Mouse (Mus musculus) erythroblast, adult 5-6 weeks (primary cell): Measurements from ENCODE around the gene Cep128. TPM values are rescaled to one million over a fixed set of nuclear protein-coding genes. Genes with fewer than 3 reads are reported as not detected.
"Not testable (repeated sequence)": the region's sequence is repeated elsewhere in the genome, so short reads cannot be mapped to it uniquely, and the experiment has no call there.

Experiments
- ATAC-seq: replicated peaks from 2 replicates; pipeline ENCODE4 v1.8.0; 2016; ENCODE audit warnings: moderate number of reproducible peaks, mild to moderate bottlenecking, moderate TSS enrichment, inconsistent platforms; ENCODE audit not compliant: poor library complexity, low FRiP score, severe bottlenecking
- total RNA-seq, 2 experiments: library from RNA; stranded (forward) in 1 of 2; stranded (reverse) in 1 of 2; fragments of 150-400 nt in 1 of 2; fragments of 200-764, 138-1000 nt in 1 of 2; gene quantifications; 2 replicates each; pipeline versions ENCODE4 v1.2.3 to v1.2.4; 2015 to 2017; ENCODE audit warnings: low replicate concordance in 2 of 2

The Cep128 gene
- total RNA-seq (2015; ENCODE audit: low replicate concordance) (88.4 and 93.6 TPM in 2 replicates), total RNA-seq (2017; ENCODE audit: low replicate concordance) (154 and 207 TPM in 2 replicates)

- peak; percentile 96 for ATAC-seq
Measured at GRCm38 (mm10) chr12:91384281-91385017, at the start of gene Cep128, which contains the start of gene Tshr. Gene Cep128, minus strand, starts transcription at chr12:91384409. Gene Tshr, plus strand, starts transcription at chr12:91384563.

GRCm38 (mm10) chr12:91427129-91427528 lies 42.9 kb upstream of the Cep128 start:
- ATAC-seq = no peak

- ATAC-seq = no peak
Measured at GRCm38 (mm10) chr12:91426499-91426898, 42.3 kb upstream of the Cep128 start.

- no peak for ATAC-seq
Measured at GRCm38 (mm10) chr12:91423125-91423820, 39.1 kb upstream of the Cep128 start.

- ATAC-seq = no peak
Measured at GRCm38 (mm10) chr12:91421272-91421671, 37.1 kb upstream of the Cep128 start.

- peak; percentile 85 for ATAC-seq
Measured at GRCm38 (mm10) chr12:91418791-91419190, 34.6 kb upstream of the Cep128 start.

- no peak for ATAC-seq
Measured at GRCm38 (mm10) chr12:91416828-91417227, 32.6 kb upstream of the Cep128 start.

GRCm38 (mm10) chr12:91415112-91415511 lies 30.9 kb upstream of the Cep128 start:
- ATAC-seq = no peak

GRCm38 (mm10) chr12:91412461-91413182 lies 28.4 kb upstream of the Cep128 start:
- ATAC-seq = no peak

GRCm38 (mm10) chr12:91410306-91410705 lies 26.1 kb upstream of the Cep128 start:
- no peak for ATAC-seq

GRCm38 (mm10) chr12:91401049-91401352 lies 16.8 kb upstream of the Cep128 start:
- no peak for ATAC-seq

GRCm38 (mm10) chr12:91400232-91401048 lies 16.2 kb upstream of the Cep128 start:
- ATAC-seq = peak; percentile 63; the same call in 1 of the 2 replicates

GRCm38 (mm10) chr12:91383516-91384264 lies 519 bp downstream of the Cep128 start:
- peak; percentile 52 for ATAC-seq

GRCm38 (mm10) chr12:91369173-91369572 lies 15.0 kb downstream of the Cep128 start:
- ATAC-seq = no peak

GRCm38 (mm10) chr12:91353783-91354182 lies 30.4 kb downstream of the Cep128 start:
- ATAC-seq = no peak

- ATAC-seq = not testable (repeated sequence)
Measured at GRCm38 (mm10) chr12:91338656-91339055, 45.6 kb downstream of the Cep128 start.

- no peak for ATAC-seq
Measured at GRCm38 (mm10) chr12:91327527-91327926, 56.7 kb downstream of the Cep128 start.

- no peak for ATAC-seq
Measured at GRCm38 (mm10) chr12:91326104-91326503, 58.1 kb downstream of the Cep128 start.

GRCm38 (mm10) chr12:91315026-91315425 lies 69.2 kb downstream of the Cep128 start:
- no peak for ATAC-seq
